Mouse (Mus musculus): ENCODE results near the gene Zfp523. TPM values are rescaled to one million over a fixed set of nuclear protein-coding genes. Genes with fewer than 3 reads are reported as not detected.

Zfp523 gene
- total and polyA plus RNA-seq, 3 experiments = 29.5 to 53.0 TPM; not detected in 1

DNA sequence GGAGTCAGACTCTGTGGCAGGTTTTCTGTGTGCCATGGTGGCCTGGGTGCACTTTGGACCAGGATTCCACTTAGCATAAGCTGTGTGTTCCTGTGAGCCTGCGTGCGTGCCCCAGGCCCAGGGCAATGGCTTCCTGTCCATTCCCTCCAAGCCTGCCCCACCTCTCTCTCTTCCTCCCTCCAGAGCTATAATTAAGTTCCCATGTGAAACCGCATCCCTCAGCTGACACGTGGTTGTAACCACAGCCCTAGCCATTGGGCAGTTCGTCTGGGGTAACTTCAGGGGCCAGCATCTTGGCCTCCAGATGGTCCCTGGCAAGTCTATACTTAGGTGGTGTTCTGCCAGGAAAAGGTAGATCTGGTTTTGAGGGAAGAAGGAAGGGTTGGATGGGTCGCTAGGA is 70.7 kb downstream of the Zfp523 start:
- TF ChIP-seq E2F4 (IDR thresholded peaks at IDR 0.05; ENCODE audit: borderline replicate concordance, low read depth, low read length) (no peak), SIN3A (IDR thresholded peaks at IDR 0.05; ENCODE audit: low read length) (no peak), CHD2 (IDR thresholded peaks at IDR 0.05; ENCODE audit: low read length) (no peak), USF2 (IDR thresholded peaks at IDR 0.05; ENCODE audit: borderline replicate concordance in 1 of 2, insufficient read depth in 1 of 2, low read depth in 1 of 2, low read length in 2 of 2) (no peak), NELFE (IDR thresholded peaks at IDR 0.05; ENCODE audit: low read depth, low read length) (no peak), SMC3 (IDR thresholded peaks at IDR 0.05; ENCODE audit: low read depth, low read length) (no peak), MYC (IDR thresholded peaks at IDR 0.05; ENCODE audit: low read depth, low read length) (no peak), ZC3H11A (IDR thresholded peaks at IDR 0.05; ENCODE audit: low read depth, low read length) (no peak), GATA1 (IDR thresholded peaks at IDR 0.05; ENCODE audit: low read depth, low read length) (no peak), POLR2A (IDR thresholded peaks at IDR 0.05; ENCODE audit: control insufficient read depth in 1 of 2, insufficient read depth in 1 of 2, low read depth in 1 of 2, low read length in 2 of 2, poor library complexity in 1 of 2) (no peak)
- Histone ChIP-seq H3K79me2 (ENCODE audit: control insufficient read depth, insufficient read depth, low read length, poor library complexity) (no peaks in the 10 kb centered on the region), H3K36me3 (ENCODE audit: control insufficient read depth in 1 of 2, insufficient read depth in 2 of 2, low read length in 2 of 2) (no peaks in the 10 kb centered on the region; a peak in 1 of 4 replicates), H3K4me1 (ENCODE audit: control insufficient read depth in 1 of 2, insufficient read depth in 2 of 2, low read length in 2 of 2) (no peaks in the 10 kb centered on the region), H3K27ac (ENCODE audit: control insufficient read depth, low read depth, low read length) (no peak overlapping the region), H3K4me3 (ENCODE audit: control insufficient read depth in 1 of 2, insufficient read depth in 1 of 2, low read depth in 2 of 2, low read length in 2 of 2) (no peak overlapping the region), H3K9me3 (replicated peaks; ENCODE audit: insufficient read depth, low read length) (no peaks in the 10 kb centered on the region), H3K27me3 (ENCODE audit: control insufficient read depth in 1 of 2, insufficient read depth in 2 of 2, low read length in 2 of 2) (no peaks in the 10 kb centered on the region), H3K9ac (ENCODE audit: control insufficient read depth, low read depth, low read length, poor library complexity, severe bottlenecking) (no peak overlapping the region)
- no peak for DNase-seq (ENCODE audit: low read depth, low spot score)

DNA sequence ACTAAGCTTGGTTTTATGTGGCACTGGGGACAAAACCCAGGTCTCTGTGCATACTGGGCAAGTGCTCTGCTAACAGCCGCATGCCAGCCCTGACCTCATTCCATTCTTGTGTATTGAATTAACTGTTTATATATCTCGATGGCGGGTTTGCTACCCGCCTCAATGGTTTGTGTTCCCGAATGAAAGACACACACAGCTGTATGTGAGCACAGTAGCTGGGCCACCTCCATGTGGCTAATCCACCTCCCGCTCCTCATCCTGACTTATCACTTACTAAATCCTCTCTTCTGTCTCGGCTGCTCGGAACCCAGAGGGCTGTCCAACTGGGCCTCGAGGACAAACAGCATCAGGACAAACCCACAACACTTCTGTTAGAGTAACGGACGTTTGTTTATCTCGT is 72.1 kb downstream of the Zfp523 start:
- Histone ChIP-seq H3K27me3 (ENCODE audit: control insufficient read depth in 1 of 2, insufficient read depth in 2 of 2, low read length in 2 of 2) (no peaks in the 10 kb centered on the region), H3K4me1 (ENCODE audit: control insufficient read depth in 1 of 2, insufficient read depth in 2 of 2, low read length in 2 of 2) (no peaks in the 10 kb centered on the region), H3K27ac (ENCODE audit: control insufficient read depth, low read depth, low read length) (no peak overlapping the region), H3K36me3 (ENCODE audit: control insufficient read depth in 1 of 2, insufficient read depth in 2 of 2, low read length in 2 of 2) (no peaks in the 10 kb centered on the region; a peak in 1 of 4 replicates), H3K9ac (ENCODE audit: control insufficient read depth, low read depth, low read length, poor library complexity, severe bottlenecking) (no peak overlapping the region), H3K4me3 (ENCODE audit: control insufficient read depth in 1 of 2, insufficient read depth in 1 of 2, low read depth in 2 of 2, low read length in 2 of 2) (no peak overlapping the region), H3K79me2 (ENCODE audit: control insufficient read depth, insufficient read depth, low read length, poor library complexity) (no peaks in the 10 kb centered on the region), H3K9me3 (replicated peaks; ENCODE audit: insufficient read depth, low read length) (no peaks in the 10 kb centered on the region)
- TF ChIP-seq ZKSCAN1 (IDR thresholded peaks at IDR 0.05; ENCODE audit: low read depth, low read length) = no peak
- no peak for TF ChIP-seq CHD1 (IDR thresholded peaks at IDR 0.05; ENCODE audit: low read depth, low read length)
- TF ChIP-seq SMC3 (IDR thresholded peaks at IDR 0.05; ENCODE audit: low read depth, low read length) = no peak
- TF ChIP-seq ZMIZ1 (IDR thresholded peaks at IDR 0.05; ENCODE audit: low read depth, low read length) = no peak
- no peak for TF ChIP-seq JUND (IDR thresholded peaks at IDR 0.05; ENCODE audit: low read depth, low read length)
- no peak for TF ChIP-seq MAFK (IDR thresholded peaks at IDR 0.05; ENCODE audit: borderline replicate concordance, low read depth, low read length)
- no peak for TF ChIP-seq RAD21 (IDR thresholded peaks at IDR 0.05; ENCODE audit: low read depth, low read length)
- TF ChIP-seq NELFE (IDR thresholded peaks at IDR 0.05; ENCODE audit: low read depth, low read length) = no peak
- TF ChIP-seq TCF12 (IDR thresholded peaks at IDR 0.05; ENCODE audit: low read depth, low read length) = no peak
- no peak for TF ChIP-seq KAT2A (conservative IDR thresholded peaks at IDR 0.05; ENCODE audit: low read depth, low read length)
- DNase-seq (ENCODE audit: low read depth, low spot score) = no peak
